Mouse (Mus musculus) adrenal gland, postnatal 25 days (tissue): ENCODE results near the gene Ly6g6e. TPM values are rescaled to one million over a fixed set of nuclear protein-coding genes. Genes with fewer than 3 reads are reported as not detected.
"Not testable (repeated sequence)": the region's sequence is repeated elsewhere in the genome, so short reads cannot be mapped to it uniquely, and the experiment has no call there.

Experiments used
- DNase-seq: peaks from one replicate; pipeline ENCODE4 v3.0.0; 2021; ENCODE audit warnings: mixed read lengths
- total RNA-seq: library from RNA; stranded (reverse); gene quantifications from 2 replicates; pipeline ENCODE4 v1.2.3, GENCODE M21; 2021

The Ly6g6e gene
- total RNA-seq, 1 experiment from 2014 or later = not detected

DNA sequence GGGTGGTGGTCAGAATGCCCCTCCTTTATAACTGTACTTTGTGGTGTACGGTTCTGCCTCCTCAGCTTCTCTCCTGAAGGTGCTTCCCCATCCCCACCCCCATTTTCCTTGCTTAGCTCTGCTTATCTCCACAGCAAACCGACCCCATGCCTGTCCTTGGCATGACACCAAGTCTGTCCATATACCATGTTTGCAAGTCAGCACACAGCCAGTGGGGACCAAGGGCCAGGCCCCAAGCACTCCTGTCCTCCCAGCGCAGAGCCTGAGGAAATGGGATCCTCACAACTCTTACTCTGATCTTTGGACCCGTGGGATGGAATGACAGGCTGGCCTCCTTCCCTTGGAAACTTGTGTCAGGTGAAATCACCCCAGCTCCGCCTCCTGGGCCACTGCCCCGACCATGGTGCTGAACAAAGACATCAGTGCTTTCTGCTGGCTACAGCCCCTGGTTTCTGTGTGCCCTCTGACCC, 26.6 kb downstream of the Ly6g6e start:
- DNase-seq = no peak

DNA sequence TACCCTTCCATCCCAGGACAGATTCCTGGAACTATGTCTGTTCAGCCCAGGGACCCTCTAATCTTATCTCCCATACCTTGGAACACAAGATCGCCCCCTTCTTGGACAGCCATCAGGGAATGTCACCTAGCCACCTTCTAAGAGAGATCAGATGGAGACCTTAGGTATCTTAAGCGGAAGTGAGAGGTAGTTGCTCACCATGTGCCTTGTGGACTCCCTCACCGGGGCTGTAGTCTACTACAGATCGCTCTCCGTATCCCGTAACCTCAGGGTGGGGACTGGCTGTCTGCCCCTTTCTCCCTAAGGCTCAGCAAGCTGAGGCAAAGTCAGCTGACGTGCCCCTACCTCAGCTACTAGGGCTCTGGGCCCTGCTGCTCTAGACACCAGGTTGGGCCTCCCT, 27.4 kb downstream of the Ly6g6e start:
- no peak for DNase-seq

DNA sequence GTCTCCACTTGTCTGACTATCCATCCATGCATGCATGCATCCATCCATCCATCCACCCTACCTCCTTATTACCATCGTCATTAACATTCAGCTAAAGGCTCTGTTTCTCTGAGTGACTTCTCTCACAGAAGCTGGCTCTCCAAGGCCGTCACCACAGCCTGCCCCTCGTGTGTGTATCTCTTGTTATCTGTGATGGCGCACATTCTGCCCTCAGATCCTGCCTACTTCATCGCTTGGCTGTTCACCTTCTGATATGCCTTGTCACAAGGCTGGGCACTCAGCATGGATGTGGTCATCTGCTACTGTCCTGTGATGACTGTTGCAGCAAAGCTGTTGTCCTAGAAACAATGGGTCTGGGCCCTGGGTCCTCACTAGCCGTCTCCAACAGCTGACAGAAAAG, 28.1 kb downstream of the Ly6g6e start:
- no peak for DNase-seq

DNA sequence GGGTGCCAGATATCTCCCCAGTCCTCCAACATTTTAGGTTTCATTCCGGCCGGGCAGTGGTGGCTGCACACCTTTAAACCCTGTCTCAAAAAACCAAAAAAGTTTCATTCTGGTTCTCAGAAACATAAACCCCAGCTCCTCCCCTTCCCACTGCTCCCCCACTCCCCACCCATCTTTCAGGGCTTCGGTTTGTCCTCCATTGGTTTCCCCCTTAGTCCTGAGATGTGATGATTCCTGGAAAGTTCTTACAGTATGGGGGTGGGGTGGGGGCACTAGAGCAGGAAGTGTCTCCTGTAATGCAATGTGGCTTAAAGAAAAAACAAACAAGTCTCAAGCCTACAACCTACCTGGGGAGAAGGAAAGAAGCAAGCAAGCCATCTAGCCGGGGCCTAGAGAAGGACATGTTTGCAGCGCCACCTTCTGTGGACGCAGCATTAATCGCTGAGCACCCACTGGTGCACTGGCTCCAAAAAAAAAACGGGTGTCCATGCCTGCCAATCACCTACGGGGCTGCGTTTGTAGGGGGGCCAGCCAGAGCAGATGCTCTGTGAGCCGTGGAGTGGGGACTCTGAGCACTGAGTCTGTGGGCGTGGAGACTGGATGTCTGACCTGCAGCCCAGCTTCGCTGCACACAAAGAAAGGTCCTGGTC, 29.2 kb downstream of the Ly6g6e start:
- DNase-seq = no peak

DNA sequence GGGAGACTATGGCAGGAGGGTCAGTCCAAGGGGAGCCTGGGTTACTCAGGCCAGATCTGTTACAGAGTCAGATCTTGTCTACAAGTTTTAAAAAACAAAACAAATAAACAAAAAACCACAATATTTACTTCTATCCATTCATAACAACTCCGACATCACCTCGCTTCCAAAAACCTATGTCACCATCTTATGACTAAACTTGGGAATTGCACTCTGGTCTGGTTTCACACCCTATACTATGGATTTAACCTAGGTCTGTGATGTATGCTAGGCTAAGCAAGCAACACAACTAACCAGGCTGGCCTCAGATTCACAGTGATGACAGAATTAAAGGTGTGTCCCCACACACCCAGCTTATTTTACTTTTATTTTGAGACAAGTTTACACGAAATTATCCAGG, 29.8 kb downstream of the Ly6g6e start:
- DNase-seq = no peak

DNA sequence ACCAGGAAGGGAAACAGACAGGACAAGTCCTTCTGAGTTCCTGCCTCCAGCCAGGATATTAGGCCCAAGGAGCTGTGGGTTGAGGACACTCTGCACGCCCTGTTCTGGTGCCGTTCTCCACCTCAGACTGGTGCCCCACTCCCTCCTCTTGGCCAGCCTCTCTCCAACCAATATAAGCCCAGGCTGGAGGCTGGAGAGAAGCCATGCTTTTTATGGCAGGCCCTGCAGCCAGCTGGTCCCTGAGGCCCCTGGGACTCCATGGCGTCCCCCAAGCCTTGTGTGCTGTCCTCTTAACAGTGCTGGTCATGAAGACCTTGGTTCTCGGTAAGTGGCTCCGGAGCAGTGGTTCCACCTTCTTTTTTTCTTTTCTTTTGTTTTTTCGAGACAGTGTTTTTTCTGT, 31.4 kb downstream of the Ly6g6e start, which contains the start of gene Ly6g5c:
Ly6g5c (plus strand) TSS at position 183 of the 400 bp plus-strand sequence.
- DNase-seq = no peak

DNA sequence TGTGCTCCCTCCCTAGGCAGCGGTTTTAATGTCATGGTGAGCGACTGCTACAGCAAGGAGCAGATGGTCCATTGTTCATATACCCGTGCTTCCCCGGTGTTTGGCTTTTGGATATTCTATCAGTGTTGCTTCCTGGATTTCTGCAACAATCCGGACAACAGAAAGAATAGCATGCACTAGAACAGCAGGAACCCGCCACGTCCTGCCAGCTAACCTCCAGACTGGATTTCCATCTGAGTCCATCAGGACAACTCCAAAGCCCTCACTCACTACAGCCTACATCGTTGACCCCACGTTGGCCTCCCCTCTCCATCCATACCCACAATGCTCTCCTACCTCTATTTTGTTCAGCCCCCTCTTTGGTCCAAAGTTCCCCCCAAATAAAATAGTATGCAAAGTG, 35.1 kb downstream of the Ly6g6e start:
- no peak for DNase-seq

DNA sequence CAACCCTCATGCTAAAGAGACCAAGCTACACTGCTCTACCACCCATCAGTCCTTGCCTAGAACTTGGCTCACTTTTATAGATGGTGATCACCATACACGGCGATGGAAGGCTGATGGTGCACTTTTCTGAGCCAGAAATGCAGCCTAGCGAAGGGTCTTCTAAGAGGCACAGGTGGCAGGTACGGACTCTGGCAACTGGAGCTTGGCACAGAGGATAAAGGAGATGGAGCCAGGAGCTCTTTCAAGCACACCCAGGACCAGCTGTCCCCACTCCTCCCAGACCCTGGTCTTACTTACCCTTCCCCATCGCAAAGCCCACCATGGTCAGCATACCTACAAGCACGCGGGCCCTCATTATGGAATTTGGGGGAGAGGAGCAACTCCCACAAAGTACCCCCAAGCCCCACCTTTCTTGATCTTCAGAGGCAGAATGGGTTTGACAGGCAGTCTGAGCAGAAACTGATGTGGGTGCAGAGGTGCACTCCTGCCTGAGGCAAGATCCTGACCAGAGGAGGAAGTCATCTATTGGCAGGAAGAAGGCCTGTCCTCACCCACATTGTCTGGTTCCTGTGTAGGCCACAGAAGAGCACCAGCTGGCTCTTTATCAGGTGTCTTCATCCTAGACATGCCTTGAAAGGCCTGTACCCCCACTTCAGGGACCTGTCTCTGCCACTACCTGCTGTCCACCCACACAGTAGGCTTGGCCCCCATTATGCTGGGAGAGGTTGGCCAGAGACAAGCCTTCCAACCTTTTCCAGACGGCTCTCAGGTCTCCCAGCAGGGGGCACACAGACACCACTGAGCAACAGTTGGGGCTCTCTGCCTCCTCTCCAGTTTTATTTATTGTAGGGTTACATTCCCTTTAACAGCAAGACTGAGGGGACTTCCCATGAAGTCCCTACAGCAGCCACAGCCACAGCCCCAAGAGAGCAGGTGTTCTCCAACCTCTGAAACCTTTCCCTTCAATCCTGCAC, 38.6 kb downstream of the Ly6g6e start, which contains the start of gene Ly6g5b:
Ly6g5b (minus strand) TSS at position 383 of the 974 bp plus-strand sequence.
- peak; percentile 37 for DNase-seq

DNA sequence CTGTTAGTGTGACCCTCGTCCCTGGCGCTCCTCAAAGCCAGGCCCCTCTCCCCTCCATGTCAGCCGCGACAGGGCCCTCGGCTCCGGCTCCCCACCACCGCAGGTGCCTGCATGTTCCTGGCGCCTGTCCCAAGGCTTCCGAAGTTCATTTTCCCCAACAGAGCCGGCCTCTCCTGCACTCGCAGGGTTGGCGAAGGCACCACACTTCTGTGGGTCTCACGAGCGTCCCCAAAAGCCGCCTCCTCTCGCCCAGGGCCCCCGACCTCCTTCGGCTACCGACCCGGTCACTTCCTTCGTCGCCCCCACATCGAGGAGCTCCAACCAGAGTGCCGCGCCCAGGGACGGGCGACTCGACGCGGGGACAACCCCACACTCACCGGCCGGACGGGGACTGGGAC, 44.0 kb downstream of the Ly6g6e start:
- peak; percentile 59 for DNase-seq

DNA sequence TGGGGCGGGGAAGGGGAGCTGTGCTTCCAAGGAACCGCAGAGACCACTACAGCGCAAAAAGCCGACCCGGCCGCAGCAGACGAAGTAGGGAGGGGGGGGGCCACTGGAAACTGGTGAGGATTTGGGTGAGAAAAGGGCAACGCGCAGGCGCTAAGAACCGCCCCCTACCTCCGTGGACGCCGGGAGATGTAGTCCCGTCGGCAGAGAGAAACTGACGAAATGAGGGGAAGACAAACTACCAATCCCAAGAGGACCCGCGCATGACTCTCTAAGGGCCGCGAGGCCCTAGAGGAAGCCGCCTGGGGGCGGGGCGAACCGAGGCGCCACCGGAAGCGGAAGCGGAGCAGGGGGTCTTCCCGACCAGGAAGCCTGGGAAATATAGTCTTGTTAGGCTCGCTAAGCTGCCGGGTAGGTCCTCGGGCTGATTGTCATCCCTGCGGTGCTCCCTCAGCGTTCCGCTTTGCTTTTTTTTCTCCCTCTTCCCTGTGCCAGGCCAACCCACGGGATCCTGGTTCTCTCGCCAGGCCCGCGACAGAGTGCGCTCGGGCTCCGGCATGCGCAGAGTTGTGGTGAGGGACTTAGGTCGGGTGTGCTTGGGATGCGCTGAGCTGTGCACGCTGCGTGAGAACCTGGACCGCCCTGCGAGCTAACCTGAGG, 44.6 kb downstream of the Ly6g6e start, which contains the start of gene Gpank1:
Gpank1 (plus strand) TSS at position 313 of the 657 bp plus-strand sequence.
- DNase-seq = peak; percentile 97

DNA sequence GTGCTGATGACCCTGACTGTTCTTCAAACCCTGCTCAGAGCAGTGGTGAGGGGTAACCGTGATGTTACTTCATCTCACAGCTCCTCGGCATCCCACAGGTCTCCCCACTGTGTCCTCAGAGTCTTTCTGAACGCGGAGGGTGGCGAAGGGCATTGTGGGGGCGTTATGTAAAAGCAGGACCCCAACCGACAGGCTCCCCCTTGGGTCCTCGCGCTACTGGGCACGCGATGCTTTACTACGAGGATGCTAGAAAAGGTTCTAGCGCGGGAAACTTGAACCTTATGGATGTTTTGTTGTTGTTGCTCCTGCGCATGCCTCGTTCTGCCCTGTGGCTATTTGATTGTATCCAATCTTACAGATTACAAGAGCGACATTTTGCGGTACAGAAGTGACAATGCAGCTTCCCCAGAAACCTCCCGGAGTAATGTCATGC, 45.2 kb downstream of the Ly6g6e start, which contains the start of gene Csnk2b:
Csnk2b (minus strand) TSS at position 183 of the 433 bp plus-strand sequence.
- DNase-seq = peak; percentile 41

DNA sequence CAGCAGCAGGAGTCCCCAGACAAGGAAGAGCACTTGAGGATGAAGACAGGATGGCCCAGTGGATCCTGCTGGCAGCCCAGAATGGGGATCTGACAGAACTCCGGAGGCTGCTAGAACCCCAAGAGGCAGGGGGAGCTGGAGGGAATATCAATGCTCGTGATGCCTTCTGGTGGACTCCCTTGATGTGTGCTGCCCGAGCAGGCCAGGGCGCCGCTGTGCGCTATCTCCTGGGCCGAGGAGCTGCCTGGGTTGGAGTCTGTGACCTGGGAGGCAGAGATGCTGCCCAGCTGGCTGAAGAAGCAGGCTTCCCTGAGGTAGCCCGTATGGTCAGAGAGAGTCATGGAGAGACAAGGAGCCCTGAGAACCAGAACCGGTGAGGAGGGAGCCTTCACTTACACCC, 46.6 kb downstream of the Ly6g6e start:
- DNase-seq = not testable (repeated sequence)

DNA sequence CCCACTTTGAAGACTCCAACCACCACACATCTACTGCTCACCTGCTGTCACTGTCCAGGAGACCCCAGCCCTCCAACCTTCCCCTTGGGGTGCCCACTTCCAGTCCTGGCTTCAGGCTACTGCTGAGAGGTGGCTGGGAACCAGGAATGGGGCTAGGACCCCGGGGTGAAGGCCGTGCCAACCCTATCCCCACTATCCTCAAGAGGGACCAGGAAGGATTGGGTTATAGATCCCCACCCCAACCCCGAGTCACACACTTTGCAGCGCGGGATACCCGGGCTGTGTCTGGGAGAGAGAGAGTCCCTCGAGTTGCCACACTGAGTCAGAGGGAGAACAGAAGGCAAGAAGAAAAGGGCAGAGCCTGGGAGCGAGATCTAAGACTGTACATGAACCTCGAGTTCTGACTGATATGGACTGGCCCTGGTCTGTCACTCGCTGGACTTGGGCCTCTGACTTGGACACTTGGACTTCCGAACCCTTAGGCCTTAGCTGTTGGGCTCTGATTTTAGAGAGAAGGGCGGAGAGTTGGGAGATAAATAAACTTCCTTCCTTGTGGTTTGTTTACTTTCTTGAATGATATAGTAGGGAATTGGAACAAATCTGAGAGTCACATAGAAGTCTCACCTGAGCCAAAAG, 47.7 kb downstream of the Ly6g6e start:
- DNase-seq = not testable (repeated sequence)

DNA sequence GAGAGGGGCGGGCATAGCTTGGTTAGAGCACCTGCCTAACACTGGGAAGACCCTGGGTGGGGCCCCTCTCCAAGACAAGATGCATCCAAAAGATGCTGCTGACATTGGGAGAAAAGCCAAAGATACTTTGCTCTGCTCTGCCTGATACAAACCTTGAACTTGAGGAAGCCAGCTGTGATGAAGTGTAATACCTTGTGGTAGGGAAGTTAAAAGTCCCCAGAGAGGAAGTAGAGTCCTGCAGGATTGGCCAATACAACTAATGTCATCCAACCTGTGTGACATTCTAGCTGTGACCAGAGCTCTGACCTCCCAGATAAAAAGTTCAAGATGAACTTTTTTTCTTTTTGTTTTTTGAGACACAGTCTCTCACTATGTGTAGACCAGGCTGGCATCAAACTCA, 48.4 kb downstream of the Ly6g6e start:
- DNase-seq = no peak

DNA sequence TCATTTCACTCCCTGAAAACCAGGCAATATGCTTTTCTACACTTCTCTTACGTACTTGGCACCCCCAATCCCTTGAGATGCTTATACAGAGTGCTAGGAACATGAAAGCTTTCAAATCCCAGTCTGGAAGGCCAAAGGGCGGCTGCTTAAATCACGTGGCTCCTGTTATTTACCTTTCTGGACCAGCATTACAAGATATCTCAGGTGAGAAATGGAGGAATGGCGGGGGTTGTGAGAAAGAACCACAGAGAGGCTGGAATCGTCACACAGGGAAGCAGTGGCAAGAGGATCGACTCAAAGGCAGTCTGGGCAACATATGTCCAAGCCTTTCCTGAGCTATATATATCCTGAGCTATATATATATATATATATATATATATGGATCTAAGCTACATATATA, 48.9 kb downstream of the Ly6g6e start:
- DNase-seq = no peak

DNA sequence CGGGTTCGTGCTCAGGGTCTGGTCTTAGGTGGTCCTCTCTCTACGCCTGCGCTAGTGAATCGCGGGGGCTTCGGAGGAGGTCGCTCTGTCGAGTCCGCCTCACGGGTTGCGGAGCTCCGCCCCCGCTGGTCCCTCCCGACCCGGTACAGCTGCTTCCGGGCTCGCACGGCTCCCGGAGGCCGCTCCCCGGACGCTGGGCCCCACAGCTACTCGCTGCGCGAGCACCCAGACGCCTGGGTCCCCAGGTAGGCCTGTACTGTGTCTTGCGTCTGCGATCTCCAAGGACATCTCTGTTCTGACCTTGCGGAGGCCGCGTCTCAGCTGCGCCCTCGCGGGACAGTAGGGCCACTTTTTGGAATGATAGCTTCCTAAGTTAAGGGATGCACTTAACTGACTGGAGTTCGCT, 49.5 kb downstream of the Ly6g6e start, which contains the start of gene D17H6S53E:
D17H6S53E (plus strand) TSS at position 168 of the 406 bp plus-strand sequence.
- peak; percentile 81 for DNase-seq

DNA sequence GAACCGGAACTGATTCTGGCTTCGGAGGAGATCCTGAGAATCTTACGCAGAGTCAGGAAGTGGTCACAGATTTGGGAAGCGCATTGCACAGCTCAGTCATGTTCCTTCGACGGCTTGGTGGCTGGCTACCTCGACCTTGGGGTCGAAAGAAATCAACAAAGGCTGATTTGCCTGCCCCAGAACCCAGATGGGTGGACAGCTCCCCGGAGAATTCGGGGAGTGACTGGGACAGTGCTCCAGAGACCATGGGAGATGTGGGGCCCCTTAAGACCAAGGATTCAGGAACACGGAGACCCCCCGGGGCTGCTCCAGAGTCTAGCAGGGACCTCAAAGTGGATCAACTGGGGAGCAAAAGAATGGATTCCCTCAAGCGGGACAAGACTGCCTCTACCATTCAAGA, 50.3 kb downstream of the Ly6g6e start:
- DNase-seq = no peak
